Mouse (Mus musculus): ENCODE data around the gene Efcab5.

DNA sequence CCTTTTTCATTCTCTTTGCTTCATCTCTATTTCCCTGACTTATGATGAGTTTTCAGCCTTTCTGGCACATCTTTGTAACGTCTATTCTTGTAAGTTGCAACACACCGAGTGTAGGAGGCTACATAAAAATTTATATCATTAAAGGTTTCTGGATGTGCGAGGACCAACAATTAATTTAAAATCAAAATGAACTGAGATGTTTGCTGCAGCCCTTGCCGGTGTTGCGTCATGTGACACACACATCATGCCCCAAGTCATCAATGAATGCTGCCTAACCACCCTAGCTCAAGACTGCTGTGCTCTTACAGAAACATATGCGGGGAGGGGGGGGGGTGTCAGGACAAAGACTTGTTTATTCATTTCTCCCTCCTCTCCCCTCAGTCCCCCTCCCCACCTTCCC is 80.3 kb downstream of the Efcab5 start:
- TF ChIP-seq HCFC1 (IDR thresholded peaks at IDR 0.05; ENCODE audit: borderline replicate concordance, insufficient read depth, low read length) (no peak), MAFK (IDR thresholded peaks at IDR 0.05; ENCODE audit: insufficient read depth, low read depth, low read length) (no peak), ZC3H11A (IDR thresholded peaks at IDR 0.05; ENCODE audit: borderline replicate concordance, low read depth, low read length) (no peak), CHD2 (IDR thresholded peaks at IDR 0.05; ENCODE audit: low read depth, low read length) (no peak), ZNF384 (IDR thresholded peaks at IDR 0.05; ENCODE audit: low read depth, low read length) (no peak)
